Mouse (Mus musculus): ENCODE results near the gene Thsd7b.
A peak's percentile ranks its signal among the peaks of the same experiment; 100 is the strongest.
"Not testable (repeated sequence)": the region's sequence is repeated elsewhere in the genome, so short reads cannot be mapped to it uniquely, and the experiment has no call there.

Gene Thsd7b

DNA sequence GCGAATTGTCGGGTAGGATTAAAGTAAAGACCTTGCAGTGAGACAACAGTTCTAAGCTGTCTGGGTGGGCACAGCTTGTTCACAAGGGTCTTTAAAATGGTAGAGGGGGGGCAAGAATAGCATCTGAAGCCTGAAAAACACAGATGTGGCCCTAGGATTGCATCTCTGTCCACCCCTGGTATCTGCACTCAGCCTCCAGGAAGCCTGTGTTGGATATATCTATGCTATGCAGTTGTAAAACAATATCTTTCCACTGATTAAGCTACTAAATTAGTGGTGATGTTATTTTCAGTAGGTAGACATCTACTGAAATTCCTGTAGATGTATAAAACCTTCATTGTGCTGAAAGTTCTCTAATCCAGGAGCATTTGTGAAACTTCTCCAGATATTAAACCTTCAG, 840.4 kb downstream of the Thsd7b start:
- DNase-seq: no peak

DNA sequence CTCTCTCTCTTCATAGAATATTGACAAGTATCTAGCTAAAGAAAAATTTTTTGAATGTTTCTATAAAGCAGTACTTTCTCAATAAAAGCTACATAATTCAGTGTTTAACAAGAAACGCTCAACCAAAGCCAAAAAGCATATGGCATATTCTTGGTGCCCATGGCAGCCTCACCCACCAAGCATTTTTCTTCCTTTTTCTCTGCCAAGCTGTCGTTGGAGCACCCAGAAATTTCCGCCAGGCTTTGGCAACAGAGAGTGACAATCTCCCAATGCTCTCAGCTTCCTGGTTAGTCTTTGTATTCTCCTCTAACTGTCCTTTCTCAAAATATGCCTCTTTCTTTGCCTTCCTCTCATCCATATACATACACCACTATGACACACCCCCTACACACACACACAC, 857.8 kb downstream of the Thsd7b start:
- peak; percentile 9 for DNase-seq

DNA sequence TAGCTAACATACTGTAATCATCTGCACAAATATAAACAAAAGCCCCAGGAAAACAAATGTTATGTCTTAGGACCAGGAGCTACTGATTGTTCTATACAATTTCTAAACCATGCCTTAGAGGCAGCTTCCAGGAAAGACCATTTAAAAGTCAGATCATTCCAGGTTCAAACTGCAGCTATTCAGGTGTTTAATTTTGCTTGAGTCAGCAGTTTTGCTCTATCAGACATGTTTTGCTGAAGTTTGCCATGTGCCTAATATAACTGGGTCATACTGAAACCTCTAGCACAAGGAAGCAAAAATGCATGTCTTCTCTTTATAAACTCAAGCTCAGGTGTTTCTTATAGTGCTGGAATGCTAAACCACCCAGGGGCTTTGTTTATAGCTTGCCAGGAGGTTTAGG, 893.1 kb downstream of the Thsd7b start:
- no peak for DNase-seq

DNA sequence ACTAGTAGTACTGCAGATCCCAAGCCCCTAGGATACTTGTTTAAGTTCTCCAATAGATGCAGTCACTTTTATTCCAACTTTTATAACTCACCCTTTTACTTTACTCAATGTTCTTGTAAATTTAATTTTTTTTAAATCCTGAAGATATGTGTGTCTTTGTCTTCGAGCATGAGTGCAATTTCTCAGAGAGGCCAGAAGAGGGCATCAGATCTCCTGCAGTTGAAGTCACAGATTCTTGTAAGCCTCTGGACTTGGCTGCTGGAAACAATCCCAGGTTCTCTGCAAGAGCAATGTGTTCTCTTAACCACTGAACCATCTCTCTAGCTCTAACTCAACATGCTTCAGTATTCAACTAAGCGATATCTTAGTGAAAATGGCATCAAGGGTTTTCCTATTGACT, 894.2 kb downstream of the Thsd7b start:
- DNase-seq: no peak

DNA sequence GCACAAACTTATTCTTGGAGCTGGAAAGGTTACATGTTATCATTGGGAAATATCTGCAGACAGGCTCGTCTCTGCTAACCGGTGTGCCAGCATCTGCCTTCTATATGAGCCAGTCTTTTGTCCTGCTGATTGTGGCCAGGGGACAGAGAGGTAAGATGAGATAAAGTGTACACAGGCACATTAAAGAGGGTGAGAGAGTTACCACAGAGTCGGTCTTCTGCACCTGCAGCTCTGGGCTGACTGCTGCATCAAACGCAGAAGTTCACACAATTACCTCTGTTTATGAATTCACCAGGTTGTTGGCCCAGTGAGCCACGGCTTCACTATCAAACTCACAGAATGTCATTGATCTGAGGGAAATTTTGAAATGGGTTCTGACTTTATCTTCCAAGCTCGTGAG, 896.8 kb downstream of the Thsd7b start:
- no peak for DNase-seq

DNA sequence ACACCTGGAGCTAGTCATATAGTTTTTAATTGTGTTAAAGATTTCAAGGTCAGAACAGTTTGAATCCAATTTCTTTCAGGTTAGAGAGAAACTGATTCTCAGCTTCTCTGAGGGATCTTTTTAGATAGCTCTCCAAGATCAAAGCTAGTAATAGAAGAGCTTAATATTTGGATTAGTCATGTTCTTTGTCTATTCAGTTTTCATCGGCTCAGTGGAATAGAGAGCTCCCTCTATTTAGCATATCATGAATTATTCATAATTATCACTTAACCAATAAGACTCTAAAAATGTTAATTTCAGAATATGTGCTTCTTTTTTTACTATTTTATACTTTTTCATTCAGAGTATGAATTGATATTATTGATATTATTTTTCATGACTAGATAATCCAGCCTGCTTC, 897.2 kb downstream of the Thsd7b start:
- DNase-seq: no peak

DNA sequence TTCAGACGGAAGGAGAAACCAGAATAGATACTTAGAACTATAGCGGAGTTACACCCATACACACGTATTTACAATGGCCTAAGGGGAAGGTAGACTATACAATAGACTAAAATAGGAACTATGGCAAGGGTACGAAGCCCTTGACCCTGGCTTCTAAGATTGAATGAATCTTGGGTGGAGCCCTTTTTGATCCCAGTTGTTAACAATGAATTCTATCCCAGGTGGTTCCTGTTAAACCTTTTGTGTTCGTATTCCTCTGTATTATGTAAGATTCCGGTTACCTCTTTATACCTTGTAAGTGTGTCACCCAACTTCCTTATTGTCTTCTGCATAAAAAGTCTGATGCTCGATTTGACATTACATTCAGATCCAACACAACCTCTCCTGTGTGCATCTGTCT, 913.7 kb downstream of the Thsd7b start:
- DNase-seq: not testable (repeated sequence)

DNA sequence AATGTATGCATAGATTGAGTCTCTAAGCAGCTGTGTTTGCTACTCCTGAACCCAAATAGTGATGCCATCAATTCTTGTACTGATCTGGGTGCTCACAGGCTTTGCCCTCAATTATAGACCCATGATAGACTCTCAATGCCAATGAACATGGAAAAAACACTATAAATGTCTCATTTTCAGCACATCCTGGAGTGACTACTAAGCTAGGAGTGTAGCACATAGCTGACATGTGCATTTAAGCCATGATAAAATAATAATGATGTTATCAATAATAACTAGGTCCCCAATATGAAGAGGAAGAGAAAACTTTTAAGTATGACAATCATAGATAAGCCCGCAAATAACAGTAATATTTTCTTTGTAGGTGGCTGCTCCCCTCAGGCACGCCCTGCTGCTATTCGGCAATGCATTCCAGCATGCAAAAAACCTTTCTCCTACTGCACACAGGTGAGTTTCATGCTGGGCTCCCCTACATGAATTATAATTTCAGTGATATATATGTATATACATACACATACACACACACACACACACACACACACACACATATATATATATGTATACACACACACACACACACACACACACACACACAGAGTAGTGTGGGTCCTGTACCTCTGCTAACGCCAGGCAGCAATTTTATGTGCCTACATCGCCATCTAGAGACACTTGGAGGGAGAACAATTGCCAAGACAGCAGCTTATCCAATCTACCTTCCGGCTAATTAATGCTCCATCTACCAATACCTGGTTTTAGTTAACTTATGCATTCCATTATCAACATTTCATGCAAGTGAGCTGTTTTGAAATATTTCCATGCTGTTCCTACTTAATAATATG, 919.3 kb downstream of the Thsd7b start:
- DNase-seq: peak; percentile 29

DNA sequence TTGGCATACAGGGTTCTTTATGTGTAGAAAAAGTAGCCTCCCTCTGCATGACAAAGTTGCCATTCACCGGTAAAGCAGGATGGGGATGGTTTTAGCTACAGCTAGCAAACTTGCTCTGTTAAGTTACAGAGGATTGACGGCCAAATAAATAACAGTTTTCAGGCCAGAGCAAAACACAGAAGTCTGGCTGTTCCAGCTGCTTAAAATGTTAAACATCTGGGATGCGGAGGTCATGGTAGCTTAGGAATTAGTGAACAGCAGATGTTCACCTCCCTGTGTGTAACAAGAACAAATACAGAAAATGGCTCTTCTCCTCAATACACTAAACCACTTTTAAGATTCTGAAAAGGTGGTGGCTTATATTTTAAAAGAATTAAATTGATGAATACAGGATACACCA, 944.3 kb downstream of the Thsd7b start:
- DNase-seq: no peak

DNA sequence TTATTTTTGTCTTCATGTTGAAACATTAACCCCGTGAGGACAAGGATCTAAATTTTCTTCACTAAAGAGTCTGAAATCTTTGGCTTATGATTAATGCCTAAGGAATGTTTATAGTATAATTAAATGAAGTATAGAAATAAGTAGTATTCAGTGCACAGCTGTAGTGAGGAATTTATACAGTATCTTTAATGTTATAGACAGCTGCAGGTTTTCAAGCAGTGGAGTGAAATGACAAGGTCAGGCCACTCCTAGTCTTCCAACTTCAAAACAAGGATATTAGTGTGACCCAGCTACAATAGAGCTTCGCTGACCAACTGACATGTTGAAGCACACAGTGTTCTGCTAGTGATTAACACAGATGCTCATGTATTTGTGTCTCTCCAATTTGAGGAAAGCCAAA, 949.8 kb downstream of the Thsd7b start:
- DNase-seq: no peak

DNA sequence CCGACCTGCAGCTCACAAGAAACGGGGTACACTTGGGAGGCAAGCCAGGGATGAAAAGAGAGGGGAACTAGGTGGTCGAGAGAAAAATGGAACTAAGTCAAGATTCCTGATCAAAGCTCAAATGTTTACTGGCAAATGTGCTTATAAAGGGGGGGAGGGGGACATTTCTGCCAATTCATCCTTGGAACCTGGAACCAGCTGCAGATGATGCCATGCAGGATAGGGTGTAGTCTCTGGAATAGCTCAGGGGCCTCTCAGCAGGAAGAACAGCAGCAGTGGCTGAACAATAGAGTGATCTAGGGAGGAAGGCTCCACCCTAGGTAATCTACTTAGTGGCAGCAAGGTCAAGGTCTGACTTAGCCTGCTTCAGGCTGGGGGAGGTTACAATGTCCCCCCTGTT, 972.5 kb downstream of the Thsd7b start:
- no peak for DNase-seq

DNA sequence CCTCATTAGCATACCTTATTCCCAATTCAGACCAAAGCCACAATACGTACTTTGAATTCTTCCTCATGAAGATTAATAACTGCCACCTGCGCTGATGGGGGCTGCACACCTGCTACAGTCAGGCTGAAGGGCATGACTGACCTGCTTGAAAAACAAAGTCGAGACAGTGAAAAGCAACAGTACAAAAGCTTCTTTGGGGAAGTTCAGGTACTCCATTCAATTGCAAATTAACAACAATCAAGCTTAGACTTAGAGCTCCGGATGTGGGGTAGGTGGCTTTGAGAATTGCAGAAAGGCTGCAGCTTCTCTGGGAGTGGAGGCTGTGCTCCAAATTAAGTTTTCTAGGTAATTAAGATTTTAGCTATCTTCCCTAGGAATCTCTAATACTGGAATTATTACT, 973.2 kb downstream of the Thsd7b start:
- DNase-seq: not testable (repeated sequence)

DNA sequence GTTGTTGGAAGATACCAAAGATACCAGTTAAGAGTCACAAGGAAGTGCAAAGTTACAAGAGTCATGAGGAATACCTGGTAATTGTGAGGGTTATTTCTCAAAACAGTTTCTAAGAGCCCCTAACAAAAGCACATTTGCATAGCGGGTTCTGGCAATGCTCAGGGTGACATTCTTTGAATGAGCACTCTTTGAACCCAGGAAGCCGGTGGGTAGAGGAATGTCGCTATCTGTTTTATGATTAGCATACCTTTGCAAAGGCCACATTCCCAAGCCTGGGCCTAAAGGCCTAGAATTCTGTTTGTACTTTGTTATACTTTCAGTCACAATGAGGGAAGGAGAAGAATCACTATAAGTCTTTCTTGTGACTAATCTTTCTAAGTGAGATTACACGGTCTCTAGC, 973.8 kb downstream of the Thsd7b start:
- not testable (repeated sequence) for DNase-seq

DNA sequence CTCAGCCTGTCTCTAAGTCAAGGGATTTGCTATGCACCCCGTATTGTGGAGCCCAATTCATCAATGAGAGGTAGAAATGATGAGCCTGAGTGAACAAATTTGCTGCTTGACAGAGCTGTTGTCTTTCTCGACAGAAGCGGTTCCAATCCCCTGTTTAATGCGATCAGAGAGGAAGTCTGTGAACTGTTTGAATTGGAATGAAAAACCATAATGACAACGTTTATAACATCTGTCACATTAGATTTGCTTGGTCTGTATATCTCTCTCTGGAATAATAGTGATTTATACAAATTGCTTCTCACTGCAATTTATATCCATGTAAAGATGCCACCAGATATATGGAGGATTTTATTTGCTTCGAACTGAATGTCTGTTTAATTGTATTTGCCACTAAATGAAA, 988.9 kb downstream of the Thsd7b start:
- no peak for DNase-seq
